Mouse (Mus musculus) bone marrow, adult 2 months (tissue): ENCODE results near the gene Ankrd13d. TPM values are rescaled to one million over a fixed set of nuclear protein-coding genes. Genes with fewer than 3 reads are reported as not detected.

Experiments
- H3K27ac ChIP-seq: fragments of 200-500 bp; 2 replicates; pipeline ENCODE4 v1.5.1; 2012; ENCODE audit warnings: low read depth, mild to moderate bottlenecking, control low read depth, inconsistent platforms, low read length; ENCODE audit not compliant: control insufficient read depth, poor library complexity, insufficient read depth
- H3K4me1 ChIP-seq: fragments of 200-500 bp; 2 replicates; pipeline ENCODE4 v1.6.1; 2011; ENCODE audit warnings: low read length; ENCODE audit not compliant: control insufficient read depth, insufficient read depth
- H3K4me3 ChIP-seq: fragments of 200-500 bp; replicated peaks from 2 replicates; pipeline ENCODE3; 2011; ENCODE audit warnings: mild to moderate bottlenecking, low read depth, low read length, control low read depth; ENCODE audit not compliant: control insufficient read depth
- CTCF ChIP-seq: fragments of 200-500 bp; IDR thresholded peaks from 2 replicates; pipeline ENCODE4 v1.5.1; 2011; ENCODE audit warnings: low read length, control low read depth; ENCODE audit not compliant: control insufficient read depth, insufficient read depth
- POLR2A ChIP-seq: fragments of 200-500 bp; IDR thresholded peaks from 2 replicates; pipeline ENCODE4 v1.6.1; 2011; ENCODE audit warnings: low read depth, mild to moderate bottlenecking, control low read depth, low read length, borderline replicate concordance; ENCODE audit not compliant: control insufficient read depth
- WGBS: fragments of 180-500 bp; shearing (Covaris S2); methylation state at CpG from one replicate; pipeline ENCODE4 v1.1.7; 2018; 5-methylcytosine and 5-hydroxymethylcytosine counted together
- polyA plus RNA-seq: library from polyadenylated mRNA; stranded (reverse); fragments of >200 nt; gene quantifications from 2 replicates; pipeline ENCODE4 v1.2.4, GENCODE M21; 2011; ENCODE audit warnings: low replicate concordance; ENCODE audit not compliant: missing spikeins, insufficient read depth, insufficient read length

The Ankrd13d gene
- polyA plus RNA-seq, 1 experiment: 53.2 TPM

GRCm38 (mm10) chr19:4299126-4299525 is 16.2 kb upstream of the Ankrd13d start:
- 53% methylated on average over 7 of the region's 7 CpGs for WGBS
- H3K4me3 ChIP-seq: peak overlapping the region; percentile 32

GRCm38 (mm10) chr19:4298322-4299121 is 15.6 kb upstream of the Ankrd13d start:
- TF ChIP-seq POLR2A: no peak
- TF ChIP-seq CTCF: peak; percentile 25; the same call in 1 of the 2 replicates
- Histone ChIP-seq H3K4me1 (peaks cover 36% of the 10 kb centered on the region), H3K4me3 (peak overlapping the region; percentile 30), H3K27ac (peak overlapping the region; percentile 87)
- WGBS: 42% methylated on average over 17 of the region's 17 CpGs

More at GRCm38 (mm10) chr19:4299126-4299525, 16.2 kb upstream of the Ankrd13d start:
- peak overlapping the region; percentile 87 for H3K27ac ChIP-seq
- H3K4me1 ChIP-seq: peaks cover 31% of the 10 kb centered on the region
- no peak for TF ChIP-seq POLR2A
- no peak for TF ChIP-seq CTCF

DNA sequence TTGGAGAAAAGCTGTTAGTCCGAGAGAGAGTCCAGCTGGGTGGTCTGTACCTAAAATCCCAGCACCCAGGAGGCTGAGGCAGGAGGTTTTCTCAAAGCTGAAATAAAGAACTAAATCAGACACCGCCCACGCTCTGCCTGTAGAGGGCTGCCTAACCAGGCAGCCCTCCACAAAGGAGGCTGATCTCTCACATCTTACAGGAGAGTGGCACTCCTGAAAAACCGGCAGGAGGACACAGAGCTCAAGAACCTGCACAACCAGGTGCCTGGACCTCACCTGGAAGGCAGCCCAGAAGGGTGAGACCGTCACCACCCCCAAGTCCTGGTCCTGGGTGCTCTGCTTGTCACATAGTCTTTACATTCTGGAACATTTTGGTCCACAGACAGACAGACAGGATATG is 14.9 kb upstream of the Ankrd13d start:
- Histone ChIP-seq H3K27ac (peak overlapping the region; percentile 73), H3K4me3 (peak overlapping the region; percentile 13), H3K4me1 (peaks cover 38% of the 10 kb centered on the region)
- WGBS: 49% methylated on average over 5 of the region's 5 CpGs
- no peak for TF ChIP-seq POLR2A
- TF ChIP-seq CTCF: peak; percentile 18; the same call in 1 of the 2 replicates

DNA sequence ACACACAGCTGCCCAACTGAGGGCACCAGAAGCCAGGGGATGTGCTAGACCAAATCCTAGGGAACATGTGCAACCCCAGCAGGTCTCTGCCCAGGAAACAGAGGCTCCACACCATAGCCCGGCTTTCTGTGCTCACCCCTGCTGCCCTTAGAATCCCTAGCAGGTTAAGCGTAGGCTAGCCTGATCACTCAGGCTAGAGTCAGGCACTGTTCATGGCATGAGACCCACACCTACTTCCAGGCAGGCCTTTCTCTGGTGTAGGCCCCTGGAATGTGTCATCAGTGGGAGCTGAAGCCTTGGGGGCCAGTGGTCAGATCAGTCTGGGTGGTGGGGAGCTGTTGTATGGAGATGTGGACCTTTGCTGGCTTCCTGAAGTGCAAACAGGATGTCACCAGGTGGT is 13.7 kb upstream of the Ankrd13d start:
- 37% methylated on average over 2 of the region's 2 CpGs for WGBS
- Histone ChIP-seq H3K4me1 (peaks cover 37% of the 10 kb centered on the region), H3K27ac (peak overlapping the region; percentile 95), H3K4me3 (no peak overlapping the region)
- TF ChIP-seq POLR2A (no peak), CTCF (no peak)

DNA sequence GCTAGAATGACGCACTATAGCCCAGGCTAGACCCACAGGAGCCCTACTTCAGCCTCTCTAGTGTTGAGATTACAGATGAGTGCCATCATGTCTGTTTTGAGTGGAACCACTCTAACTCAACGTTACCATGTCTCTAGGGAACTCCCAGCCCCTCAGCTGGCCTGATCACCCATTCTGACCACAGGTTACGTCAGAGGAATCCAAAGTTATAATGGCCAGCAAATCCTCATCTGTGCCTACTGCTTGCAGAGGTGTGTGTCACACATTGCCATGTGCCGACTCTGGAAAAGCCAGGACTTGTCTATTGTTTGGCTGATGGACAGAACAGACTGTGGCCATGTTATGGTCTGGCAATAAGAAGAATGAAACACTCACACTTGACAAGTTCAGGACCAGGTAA is 12.5 kb upstream of the Ankrd13d start:
- H3K27ac ChIP-seq: peak overlapping the region; percentile 95
- peaks cover 34% of the 10 kb centered on the region for H3K4me1 ChIP-seq
- no peak overlapping the region for H3K4me3 ChIP-seq
- TF ChIP-seq CTCF: no peak
- TF ChIP-seq POLR2A: no peak
- 47% methylated on average over 4 of the region's 4 CpGs for WGBS

GRCm38 (mm10) chr19:4294381-4295097 is 11.6 kb upstream of the Ankrd13d start:
- peak overlapping the region; percentile 20 for H3K4me3 ChIP-seq
- peak overlapping the region; percentile 95 for H3K27ac ChIP-seq
- 11% methylated on average over 14 of the region's 14 CpGs for WGBS
- peaks cover 32% of the 10 kb centered on the region for H3K4me1 ChIP-seq
- TF ChIP-seq POLR2A (peak; percentile 32; the same call in 1 of the 2 replicates), CTCF (peak; percentile 23; the same call in 1 of the 2 replicates)

DNA sequence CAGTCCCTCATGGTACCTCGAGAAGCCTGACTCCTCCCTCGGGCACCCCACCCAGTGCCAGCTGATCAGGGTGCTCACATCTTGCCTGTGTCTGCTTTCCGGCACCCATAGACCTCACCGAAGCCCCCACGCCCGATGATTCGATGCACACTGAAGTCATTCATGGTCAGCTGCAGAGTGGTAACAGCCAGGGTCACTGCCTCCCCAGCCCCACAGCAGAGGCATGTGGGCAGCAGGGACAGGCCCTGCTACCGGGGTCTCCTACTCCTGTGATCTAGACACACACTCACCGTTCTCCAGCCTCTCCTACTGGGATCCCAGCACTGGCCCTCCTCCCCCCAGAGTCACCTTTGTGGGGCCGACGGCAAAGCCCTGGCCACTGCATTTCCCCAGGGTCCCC is 8.2 kb upstream of the Ankrd13d start:
- H3K4me1 ChIP-seq: peaks cover 16% of the 10 kb centered on the region
- TF ChIP-seq POLR2A: no peak
- TF ChIP-seq CTCF: no peak
- no peak overlapping the region for H3K4me3 ChIP-seq
- 86% methylated on average over 11 of the region's 11 CpGs for WGBS
- no peak overlapping the region; the same call in 1 of the 2 replicates for H3K27ac ChIP-seq

- TF ChIP-seq CTCF (no peak), POLR2A (no peak)
- no peak overlapping the region for H3K4me3 ChIP-seq
- H3K4me1 ChIP-seq: peaks cover 15% of the 10 kb centered on the region
- H3K27ac ChIP-seq: no peak overlapping the region
- 91% methylated on average over 15 of the region's 15 CpGs for WGBS
These were observed 7.8 kb upstream of the Ankrd13d start for GRCm38 (mm10) chr19:4290749-4291148.

GRCm38 (mm10) chr19:4283653-4284052 is 716 bp upstream of the Ankrd13d start:
- H3K27ac ChIP-seq: peak overlapping the region; percentile 82
- no peak for TF ChIP-seq POLR2A
- no peak for TF ChIP-seq CTCF
- H3K4me1 ChIP-seq: peaks cover 11% of the 10 kb centered on the region
- WGBS: 3% methylated on average over 7 of the region's 7 CpGs
- H3K4me3 ChIP-seq: peak overlapping the region; percentile 80
